Mouse (Mus musculus) embryonic facial prominence, embryonic 12.5 days (tissue): ENCODE measurements around the gene Terf2. TPM values are rescaled to one million over a fixed set of nuclear protein-coding genes. Genes with fewer than 3 reads are reported as not detected.
"Not testable (repeated sequence)": the region's sequence is repeated elsewhere in the genome, so short reads cannot be mapped to it uniquely, and the experiment has no call there.

Experiments used
- ATAC-seq: fragments of 200-750 bp; cut with Nextera tagmentation; 2 replicates; pipeline ENCODE4 v1.8.0; 2017; ENCODE audit not compliant: insufficient number of reproducible peaks, insufficient read depth, low FRiP score, low TSS enrichment
- H3K27ac ChIP-seq: fragments of 300-500 bp; sonication (generic); 2 replicates; pipeline ENCODE4 v1.5.1; 2016; ENCODE audit warnings: mild to moderate bottlenecking
- H3K27me3 ChIP-seq: fragments of 300-500 bp; sonication (generic); 2 replicates; pipeline ENCODE4 v1.6.1; 2016; ENCODE audit warnings: mild to moderate bottlenecking, moderate library complexity
- H3K36me3 ChIP-seq: fragments of 300-500 bp; sonication (generic); 2 replicates; pipeline ENCODE4 v1.6.1; 2016; ENCODE audit warnings: mild to moderate bottlenecking
- H3K4me1 ChIP-seq: fragments of 300-500 bp; sonication (generic); 2 replicates; pipeline ENCODE4 v1.6.1; 2016
- H3K4me2 ChIP-seq: fragments of 300-500 bp; sonication (generic); replicated peaks from 2 replicates; pipeline ENCODE4 v1.6.1; 2016; ENCODE audit warnings: mild to moderate bottlenecking, moderate library complexity
- H3K4me3 ChIP-seq: fragments of 300-500 bp; sonication (generic); 2 replicates; pipeline ENCODE4 v1.5.1; 2016; ENCODE audit warnings: mild to moderate bottlenecking
- H3K9ac ChIP-seq: fragments of 300-500 bp; sonication (generic); 2 replicates; pipeline ENCODE4 v1.6.1; 2016; ENCODE audit warnings: mild to moderate bottlenecking, moderate library complexity
- H3K9me3 ChIP-seq: fragments of 300-500 bp; sonication (generic); 2 replicates; pipeline ENCODE4 v1.6.1; 2016; ENCODE audit warnings: mild to moderate bottlenecking, moderate library complexity
- WGBS: fragments of 180-500 bp; shearing (Covaris S2); methylation state at CpG from one replicate; pipeline ENCODE4 v1.1.7; 2016; 5-methylcytosine and 5-hydroxymethylcytosine counted together
- polyA plus RNA-seq: library from polyadenylated mRNA; unstranded; fragments of >200 nt; fragmentation: Nextera tagmentation; extraction: Ambion mirVana; gene quantifications from 2 replicates; pipeline ENCODE4 v1.2.1, GENCODE M21; 2016

Gene Terf2
- polyA plus RNA-seq, 1 experiment from 2014 or later, result 22.4 TPM

GRCm38 (mm10) chr8:107048061-107048941, 48.0 kb downstream of the Terf2 start, which contains the start of gene Pdf:
Pdf (minus strand) TSS chr8:107048614.
- ATAC-seq, result peak; percentile 83
- WGBS, result under 1% methylated on average over 87 of the region's 87 CpGs
- H3K9ac ChIP-seq, result peak within 1 kb of the TSS; percentile 77

GRCm38 (mm10) chr8:107046976-107047375, 49.4 kb downstream of the Terf2 start:
- no peak overlapping the region; the same call in 1 of the 2 replicates for H3K4me3 ChIP-seq
- H3K27ac ChIP-seq, result no peak overlapping the region
- no peaks in the 10 kb centered on the region for H3K9me3 ChIP-seq
- WGBS, result 89% methylated on average over 5 of the region's 5 CpGs
- peaks cover 8% of the 10 kb centered on the region for H3K4me1 ChIP-seq
- H3K4me2 ChIP-seq, result peak overlapping the region; percentile 90; the same call in 1 of the 2 replicates
- no peak for ATAC-seq
- peaks cover 76% of the 10 kb centered on the region for H3K36me3 ChIP-seq
- H3K9ac ChIP-seq, result 0 out of 2 replicates have a peak overlapping the region, but pooled peaks have one; percentile 77
- H3K27me3 ChIP-seq, result no peaks in the 10 kb centered on the region

More at GRCm38 (mm10) chr8:107048061-107048941, 48.0 kb downstream of the Terf2 start, which contains the start of gene Pdf:
- Histone ChIP-seq H3K36me3 (peaks cover 76% of the 10 kb centered on the region), H3K4me1 (peaks cover 8% of the 10 kb centered on the region), H3K9me3 (no peaks in the 10 kb centered on the region), H3K27ac (peak within 1 kb of the TSS; percentile 94), H3K4me3 (peak within 1 kb of the TSS; percentile 66), H3K4me2 (peak within 1 kb of the TSS; percentile 90), H3K27me3 (no peaks in the 10 kb centered on the region)

GRCm38 (mm10) chr8:107045478-107045877, 50.9 kb downstream of the Terf2 start:
- no peaks in the 10 kb centered on the region for H3K9me3 ChIP-seq
- WGBS, result 91% methylated on average over 6 of the region's 6 CpGs
- peaks cover 75% of the 10 kb centered on the region for H3K36me3 ChIP-seq
- no peak for ATAC-seq
- no peak overlapping the region for H3K27ac ChIP-seq
- no peak overlapping the region for H3K4me2 ChIP-seq
- no peak overlapping the region for H3K4me3 ChIP-seq
- H3K27me3 ChIP-seq, result no peaks in the 10 kb centered on the region
- H3K9ac ChIP-seq, result no peak overlapping the region
- peaks cover 8% of the 10 kb centered on the region for H3K4me1 ChIP-seq

GRCm38 (mm10) chr8:107040632-107041031, 55.7 kb downstream of the Terf2 start:
- WGBS, result 82% methylated on average over 7 of the region's 7 CpGs
- H3K27ac ChIP-seq, result no peak overlapping the region
- H3K9me3 ChIP-seq, result no peaks in the 10 kb centered on the region

GRCm38 (mm10) chr8:107036626-107037025, 59.7 kb downstream of the Terf2 start:
- H3K9me3 ChIP-seq, result no peaks in the 10 kb centered on the region
- ATAC-seq, result no peak
- no peak overlapping the region for H3K9ac ChIP-seq
- peaks cover 48% of the 10 kb centered on the region for H3K36me3 ChIP-seq
- WGBS, result 93% methylated on average over 8 of the region's 8 CpGs
- no peaks in the 10 kb centered on the region for H3K27me3 ChIP-seq
- H3K4me2 ChIP-seq, result no peak overlapping the region
- peaks cover 18% of the 10 kb centered on the region for H3K4me1 ChIP-seq
- no peak overlapping the region for H3K4me3 ChIP-seq
- H3K27ac ChIP-seq, result no peak overlapping the region

More at GRCm38 (mm10) chr8:107040632-107041031, 55.7 kb downstream of the Terf2 start:
- H3K4me2 ChIP-seq, result no peak overlapping the region
- no peak overlapping the region for H3K4me3 ChIP-seq
- H3K4me1 ChIP-seq, result no peaks in the 10 kb centered on the region
- no peak for ATAC-seq
- H3K9ac ChIP-seq, result no peak overlapping the region
- peaks cover 84% of the 10 kb centered on the region for H3K36me3 ChIP-seq
- H3K27me3 ChIP-seq, result no peaks in the 10 kb centered on the region

GRCm38 (mm10) chr8:107035641-107036040, 60.7 kb downstream of the Terf2 start:
- Histone ChIP-seq H3K36me3 (peaks cover 38% of the 10 kb centered on the region), H3K27me3 (no peaks in the 10 kb centered on the region), H3K4me2 (no peak overlapping the region), H3K9ac (no peak overlapping the region), H3K4me1 (peaks cover 18% of the 10 kb centered on the region), H3K4me3 (no peak overlapping the region), H3K27ac (no peak overlapping the region), H3K9me3 (no peaks in the 10 kb centered on the region)
- 86% methylated on average over 3 of the region's 3 CpGs for WGBS
- ATAC-seq, result no peak

- Histone ChIP-seq H3K36me3 (peaks cover 19% of the 10 kb centered on the region), H3K4me1 (peaks cover 18% of the 10 kb centered on the region)
- H3K9me3 ChIP-seq, H3K4me2 ChIP-seq, ATAC-seq, H3K27me3 ChIP-seq, H3K27ac ChIP-seq, H3K9ac ChIP-seq, H3K4me3 ChIP-seq: not testable (repeated sequence)
- 95% methylated on average over 2 of the region's 2 CpGs for WGBS
These were observed 62.7 kb downstream of the Terf2 start for GRCm38 (mm10) chr8:107033609-107034008.

GRCm38 (mm10) chr8:107031577-107032090, 64.7 kb downstream of the Terf2 start:
- no peak; the same call in 1 of the 2 replicates for ATAC-seq
- Histone ChIP-seq H3K4me3 (peak overlapping the region; percentile 97), H3K4me2 (peak overlapping the region; percentile 69), H3K4me1 (peaks cover 18% of the 10 kb centered on the region), H3K9ac (peak overlapping the region; percentile 96), H3K27ac (peak overlapping the region; percentile 77), H3K27me3 (no peaks in the 10 kb centered on the region), H3K9me3 (no peaks in the 10 kb centered on the region), H3K36me3 (peaks cover 12% of the 10 kb centered on the region)
- under 1% methylated on average over 40 of the region's 40 CpGs for WGBS

- peak; percentile 94 for ATAC-seq
- Histone ChIP-seq H3K4me1 (peaks cover 18% of the 10 kb centered on the region), H3K9me3 (no peaks in the 10 kb centered on the region), H3K9ac (peak within 1 kb of the TSS; percentile 96), H3K27me3 (no peaks in the 10 kb centered on the region), H3K4me3 (peak within 1 kb of the TSS; percentile 97), H3K36me3 (peaks cover 7% of the 10 kb centered on the region; the same call in 1 of the 2 replicates), H3K4me2 (peak within 1 kb of the TSS; percentile 69), H3K27ac (peak within 1 kb of the TSS; percentile 77)
- WGBS, result 5% methylated on average over 63 of the region's 66 CpGs
These were observed 65.4 kb downstream of the Terf2 start, which contains the start of gene Vps4a for GRCm38 (mm10) chr8:107030650-107031576. Vps4a (plus strand) TSS chr8:107031222.

GRCm38 (mm10) chr8:107030058-107030457, 66.3 kb downstream of the Terf2 start:
- H3K4me1 ChIP-seq, result peaks cover 18% of the 10 kb centered on the region
- H3K9me3 ChIP-seq, result no peaks in the 10 kb centered on the region
- 65% methylated on average over 5 of the region's 5 CpGs for WGBS
- H3K9ac ChIP-seq, result no peak overlapping the region
- no peak overlapping the region for H3K27ac ChIP-seq
- no peaks in the 10 kb centered on the region for H3K27me3 ChIP-seq
- H3K36me3 ChIP-seq, result no peaks in the 10 kb centered on the region
- no peak for ATAC-seq
- no peak overlapping the region for H3K4me3 ChIP-seq
- no peak overlapping the region for H3K4me2 ChIP-seq

GRCm38 (mm10) chr8:107029310-107029709, 67.0 kb downstream of the Terf2 start:
- no peak overlapping the region for H3K9ac ChIP-seq
- H3K27me3 ChIP-seq, result no peaks in the 10 kb centered on the region
- no peak for ATAC-seq
- H3K36me3 ChIP-seq, result no peaks in the 10 kb centered on the region
- no peak overlapping the region for H3K4me2 ChIP-seq
- no peaks in the 10 kb centered on the region for H3K9me3 ChIP-seq
- no peak overlapping the region for H3K27ac ChIP-seq
- peaks cover 18% of the 10 kb centered on the region for H3K4me1 ChIP-seq
- 82% methylated on average over 3 of the region's 3 CpGs for WGBS
- no peak overlapping the region for H3K4me3 ChIP-seq
